Mouse (Mus musculus): ENCODE measurements around the gene Mpc2. TPM values are rescaled to one million over a fixed set of nuclear protein-coding genes. Genes with fewer than 3 reads are reported as not detected.

Gene Mpc2
- polyA plus RNA-seq, 1 experiment from 2014 or later: 780 TPM

DNA sequence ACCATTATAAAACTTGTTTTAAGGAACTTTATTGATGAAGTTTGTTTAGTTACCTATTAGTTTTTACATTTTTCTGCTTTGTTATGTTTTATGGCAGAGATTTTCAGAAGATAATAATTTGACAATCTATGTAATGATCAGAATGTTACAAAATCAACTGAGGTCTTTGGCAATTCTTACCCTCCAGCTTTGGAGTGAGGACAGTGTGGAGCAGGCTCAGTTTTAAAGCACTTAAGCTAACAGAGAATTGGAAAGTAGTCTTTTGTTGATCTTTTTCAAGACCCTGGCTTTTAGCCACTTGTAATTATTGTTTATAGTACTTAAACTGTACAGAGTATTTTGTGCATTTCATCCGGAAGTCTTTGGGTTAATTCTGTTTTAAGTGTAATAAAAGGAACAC, 2.4 kb downstream of the Mpc2 start:
- TF ChIP-seq CTCF (IDR thresholded peaks at IDR 0.05; ENCODE audit: low read depth): no peak
- DNase-seq (ENCODE audit: low spot score): no peak
- Histone ChIP-seq H3K9ac (ENCODE audit: low read depth, low read length) (no peak overlapping the region), H3K4me2 (ENCODE audit: low read length) (peak overlapping the region; percentile 40), H3K27ac (no peak overlapping the region), H3K4me3 (replicated peaks; ENCODE audit: low read depth, low read length) (peak overlapping the region; percentile 23; the same call in 1 of the 2 replicates), H3K9me3 (replicated peaks; ENCODE audit: low read length) (no peaks in the 10 kb centered on the region), H3K27me3 (ENCODE audit: insufficient read depth, low read length) (no peaks in the 10 kb centered on the region), H3K36me3 (ENCODE audit: insufficient read depth, low read length) (no peaks in the 10 kb centered on the region), H3K4me1 (replicated peaks; ENCODE audit: insufficient read depth, low read length) (no peaks in the 10 kb centered on the region)
- WGBS: 71% methylated on average over 1 of the region's 1 CpGs
- ATAC-seq (replicated peaks; ENCODE audit: low FRiP score, low read depth): no peak

DNA sequence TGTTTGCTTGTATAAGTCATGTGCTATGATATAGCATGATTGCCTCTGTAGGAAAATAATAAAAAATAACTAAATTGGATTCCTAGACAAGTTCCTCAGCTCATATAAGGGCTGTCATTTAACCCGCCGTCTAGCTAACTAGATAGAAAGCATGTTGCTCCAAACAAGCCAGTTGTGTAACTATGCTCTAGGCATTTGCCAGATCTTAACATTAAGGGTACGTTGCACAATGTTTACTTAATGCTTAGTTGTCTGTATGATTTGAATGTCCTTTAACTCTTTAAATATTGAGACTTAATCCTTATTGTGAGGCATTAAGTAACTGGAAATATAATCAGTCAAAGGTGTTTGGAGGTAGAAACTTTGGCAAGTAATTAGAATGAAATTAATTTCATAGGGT, 4.1 kb downstream of the Mpc2 start:
- DNase-seq (ENCODE audit: low spot score) (no peak), ATAC-seq (replicated peaks; ENCODE audit: low FRiP score, low read depth) (no peak)
- H3K4me2 ChIP-seq (ENCODE audit: low read length): no peak overlapping the region
- H3K9ac ChIP-seq (ENCODE audit: low read depth, low read length): no peak overlapping the region
- H3K4me1 ChIP-seq (replicated peaks; ENCODE audit: insufficient read depth, low read length): no peaks in the 10 kb centered on the region
- TF ChIP-seq CTCF (IDR thresholded peaks at IDR 0.05; ENCODE audit: low read depth): no peak
- H3K4me3 ChIP-seq (replicated peaks; ENCODE audit: low read depth, low read length): no peak overlapping the region
- H3K27ac ChIP-seq: no peak overlapping the region
- H3K9me3 ChIP-seq (replicated peaks; ENCODE audit: low read length): no peaks in the 10 kb centered on the region
- no peaks in the 10 kb centered on the region for H3K36me3 ChIP-seq (ENCODE audit: insufficient read depth, low read length)
- WGBS: 76% methylated on average over 3 of the region's 3 CpGs
- no peaks in the 10 kb centered on the region for H3K27me3 ChIP-seq (ENCODE audit: insufficient read depth, low read length)

DNA sequence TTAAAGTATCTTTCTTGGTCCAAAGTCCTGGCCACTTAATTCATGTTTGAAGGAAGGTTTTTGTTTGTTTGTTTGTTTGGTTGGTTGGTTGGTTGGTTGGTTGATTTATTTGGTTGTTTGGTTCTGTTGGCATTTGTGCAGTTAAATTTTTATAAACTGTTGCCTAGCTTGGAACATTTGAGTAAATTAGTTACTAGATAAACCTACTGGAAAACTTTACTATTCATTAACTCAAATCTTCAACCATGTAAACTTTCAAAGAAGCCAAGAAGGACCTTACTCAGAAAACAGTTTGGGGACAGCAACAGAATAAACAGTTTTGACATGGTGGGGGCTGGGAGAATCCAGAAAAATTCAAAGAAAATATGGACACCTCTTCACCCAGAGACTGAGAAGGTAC, 8.5 kb downstream of the Mpc2 start:
- peak; percentile 31 for DNase-seq (ENCODE audit: low spot score)
- ATAC-seq (replicated peaks; ENCODE audit: low FRiP score, low read depth): no peak
- Histone ChIP-seq H3K4me2 (ENCODE audit: low read length) (peak overlapping the region; percentile 27; the same call in 1 of the 2 replicates), H3K9ac (ENCODE audit: low read depth, low read length) (no peak overlapping the region), H3K9me3 (replicated peaks; ENCODE audit: low read length) (no peaks in the 10 kb centered on the region), H3K4me3 (replicated peaks; ENCODE audit: low read depth, low read length) (no peak overlapping the region), H3K36me3 (ENCODE audit: insufficient read depth, low read length) (no peaks in the 10 kb centered on the region), H3K4me1 (replicated peaks; ENCODE audit: insufficient read depth, low read length) (no peaks in the 10 kb centered on the region), H3K27ac (peak overlapping the region; percentile 85), H3K27me3 (ENCODE audit: insufficient read depth, low read length) (no peaks in the 10 kb centered on the region)
- TF ChIP-seq CTCF (IDR thresholded peaks at IDR 0.05; ENCODE audit: low read depth): no peak

DNA sequence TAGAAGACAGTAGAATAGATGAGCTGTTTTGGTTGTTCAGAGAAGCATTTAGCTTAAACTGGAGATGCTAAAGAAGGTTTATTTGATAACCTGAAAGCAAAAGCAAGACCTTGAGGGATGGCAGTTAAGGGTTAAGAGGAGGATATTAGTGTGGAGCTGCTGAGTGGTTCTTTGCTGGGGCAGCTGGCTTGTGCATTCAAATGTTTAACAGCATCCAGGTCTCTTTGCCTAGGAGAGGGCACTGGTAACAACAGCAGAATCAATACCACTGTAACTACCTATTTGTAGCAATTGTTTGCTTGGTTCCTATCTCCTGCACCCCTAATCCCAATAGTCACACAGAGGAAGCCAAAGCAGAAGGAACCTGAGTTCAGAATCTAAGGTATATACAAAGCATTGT, 9.3 kb downstream of the Mpc2 start:
- H3K27ac ChIP-seq: peak overlapping the region; percentile 85
- ATAC-seq (replicated peaks; ENCODE audit: low FRiP score, low read depth) (no peak), DNase-seq (ENCODE audit: low spot score) (no peak)
- no peaks in the 10 kb centered on the region for H3K4me1 ChIP-seq (replicated peaks; ENCODE audit: insufficient read depth, low read length)
- no peak overlapping the region for H3K9ac ChIP-seq (ENCODE audit: low read depth, low read length)
- H3K27me3 ChIP-seq (ENCODE audit: insufficient read depth, low read length): no peaks in the 10 kb centered on the region
- peak overlapping the region; percentile 27; the same call in 1 of the 2 replicates for H3K4me2 ChIP-seq (ENCODE audit: low read length)
- TF ChIP-seq CTCF (IDR thresholded peaks at IDR 0.05; ENCODE audit: low read depth): no peak
- H3K9me3 ChIP-seq (replicated peaks; ENCODE audit: low read length): no peaks in the 10 kb centered on the region
- no peak overlapping the region for H3K4me3 ChIP-seq (replicated peaks; ENCODE audit: low read depth, low read length)
- H3K36me3 ChIP-seq (ENCODE audit: insufficient read depth, low read length): no peaks in the 10 kb centered on the region

DNA sequence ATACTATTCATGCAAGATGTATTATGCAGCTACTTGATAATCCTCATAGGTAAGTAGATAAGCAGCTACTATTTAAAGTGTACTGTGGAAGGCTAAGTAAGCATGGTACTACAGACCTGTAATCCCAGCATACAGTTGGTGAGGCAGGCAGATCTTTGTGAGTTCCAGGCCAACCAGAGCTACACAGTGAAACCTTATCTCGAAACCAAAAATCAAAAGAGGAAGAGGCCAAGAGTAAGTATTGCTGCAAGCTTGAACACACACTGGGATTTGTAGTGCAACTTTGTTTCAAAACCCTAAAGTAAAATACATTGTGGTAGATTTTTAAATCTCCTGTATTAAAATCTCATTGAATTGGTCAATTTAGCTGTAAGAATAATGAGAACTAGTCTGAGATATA, 11.1 kb downstream of the Mpc2 start:
- H3K4me2 ChIP-seq (ENCODE audit: low read length): no peak overlapping the region
- no peak for TF ChIP-seq CTCF (IDR thresholded peaks at IDR 0.05; ENCODE audit: low read depth)
- DNase-seq (ENCODE audit: low spot score) (no peak), ATAC-seq (replicated peaks; ENCODE audit: low FRiP score, low read depth) (no peak)
- H3K27me3 ChIP-seq (ENCODE audit: insufficient read depth, low read length): no peaks in the 10 kb centered on the region
- no peaks in the 10 kb centered on the region for H3K36me3 ChIP-seq (ENCODE audit: insufficient read depth, low read length)
- WGBS: 90% methylated on average over 1 of the region's 1 CpGs
- no peak overlapping the region for H3K4me3 ChIP-seq (replicated peaks; ENCODE audit: low read depth, low read length)
- H3K9ac ChIP-seq (ENCODE audit: low read depth, low read length): no peak overlapping the region
- H3K9me3 ChIP-seq (replicated peaks; ENCODE audit: low read length): no peaks in the 10 kb centered on the region
- no peaks in the 10 kb centered on the region for H3K4me1 ChIP-seq (replicated peaks; ENCODE audit: insufficient read depth, low read length)
- H3K27ac ChIP-seq: no peak overlapping the region

DNA sequence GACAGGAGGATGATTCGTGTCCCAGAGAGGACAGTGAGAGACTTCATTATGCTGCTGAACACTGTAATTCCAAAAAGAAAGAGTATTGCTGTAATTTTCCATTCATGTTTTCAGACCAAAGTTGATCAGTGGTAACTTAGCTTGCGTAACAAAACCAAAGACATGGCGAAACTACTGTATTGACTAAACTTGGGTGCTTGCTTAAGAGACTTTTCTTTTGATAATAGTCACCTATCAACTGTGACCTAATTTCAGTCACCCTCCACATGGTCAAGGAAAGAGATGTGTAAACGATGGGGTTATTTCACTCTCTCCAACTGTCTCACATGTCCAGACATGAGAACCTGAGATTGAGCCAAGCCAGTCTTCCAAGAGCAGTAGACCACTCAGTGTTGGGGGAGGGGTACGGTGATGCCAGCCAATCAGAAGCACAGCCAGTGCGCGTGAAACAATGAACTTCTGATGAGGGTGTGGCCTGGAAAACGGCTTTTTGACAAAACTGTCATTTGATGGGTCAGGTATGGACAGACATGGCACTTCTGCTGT, 24.3 kb downstream of the Mpc2 start, which contains the start of gene Adcy10:
Gene Adcy10, plus strand, starts transcription at position 496 of the 546 bp plus-strand sequence.
- no peak for TF ChIP-seq CTCF (IDR thresholded peaks at IDR 0.05; ENCODE audit: low read depth)
- Histone ChIP-seq H3K27me3 (ENCODE audit: insufficient read depth, low read length) (no peaks in the 10 kb centered on the region), H3K27ac (no peak within 1 kb of the TSS), H3K4me3 (replicated peaks; ENCODE audit: low read depth, low read length) (no peak within 1 kb of the TSS), H3K9ac (ENCODE audit: low read depth, low read length) (no peak within 1 kb of the TSS), H3K36me3 (ENCODE audit: insufficient read depth, low read length) (peaks cover 20% of the 10 kb centered on the region; the same call in 1 of the 2 replicates), H3K4me1 (replicated peaks; ENCODE audit: insufficient read depth, low read length) (no peaks in the 10 kb centered on the region), H3K9me3 (replicated peaks; ENCODE audit: low read length) (no peaks in the 10 kb centered on the region), H3K4me2 (ENCODE audit: low read length) (no peak within 1 kb of the TSS)
- WGBS: 93% methylated on average over 8 of the region's 8 CpGs
- ATAC-seq (replicated peaks; ENCODE audit: low FRiP score, low read depth) (no peak), DNase-seq (ENCODE audit: low spot score) (no peak)

DNA sequence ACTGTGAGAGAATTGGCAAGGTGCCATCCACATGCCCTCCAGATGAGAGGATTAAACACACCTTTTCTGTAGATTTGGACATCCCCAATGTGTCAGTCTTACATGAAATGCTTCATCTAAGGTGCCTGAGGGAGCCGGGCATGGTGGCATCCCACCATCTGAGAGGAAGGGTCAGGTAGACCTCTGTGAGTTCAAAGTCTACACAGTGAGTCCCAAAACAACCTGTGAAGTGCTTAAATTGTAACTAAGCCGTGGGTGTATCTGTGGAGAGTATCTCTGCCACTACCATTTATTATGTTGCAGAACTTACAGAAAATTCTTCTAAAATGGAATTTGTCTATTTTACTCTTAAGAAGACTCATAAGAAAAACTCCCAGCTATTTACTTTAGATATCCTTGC, 25.7 kb downstream of the Mpc2 start:
- peaks cover 14% of the 10 kb centered on the region; the same call in 1 of the 2 replicates for H3K36me3 ChIP-seq (ENCODE audit: insufficient read depth, low read length)
- H3K9me3 ChIP-seq (replicated peaks; ENCODE audit: low read length): no peaks in the 10 kb centered on the region
- TF ChIP-seq CTCF (IDR thresholded peaks at IDR 0.05; ENCODE audit: low read depth): no peak
- no peak overlapping the region for H3K27ac ChIP-seq
- no peak for DNase-seq (ENCODE audit: low spot score)
- H3K4me2 ChIP-seq (ENCODE audit: low read length): no peak overlapping the region
- H3K4me1 ChIP-seq (replicated peaks; ENCODE audit: insufficient read depth, low read length): no peaks in the 10 kb centered on the region
- WGBS: 82% methylated on average over 2 of the region's 2 CpGs
- no peak overlapping the region for H3K4me3 ChIP-seq (replicated peaks; ENCODE audit: low read depth, low read length)
- no peak overlapping the region for H3K9ac ChIP-seq (ENCODE audit: low read depth, low read length)
- no peaks in the 10 kb centered on the region for H3K27me3 ChIP-seq (ENCODE audit: insufficient read depth, low read length)
- ATAC-seq (replicated peaks; ENCODE audit: low FRiP score, low read depth): no peak

Data from kidney, postnatal 0 days (tissue).